Mouse (Mus musculus) heart, adult 2 months (tissue): ENCODE results near the gene Tspan3. TPM values are rescaled to one million over a fixed set of nuclear protein-coding genes. Genes with fewer than 3 reads are reported as not detected.
A peak's percentile ranks its signal among the peaks of the same experiment; 100 is the strongest.

ENCODE experiments used
- DNase-seq, 2 experiments: peaks; one replicate each; pipeline ENCODE4 v3.0.0; 2021
- H3K27ac ChIP-seq: fragments of 200-600 bp; 2 replicates; pipeline ENCODE4 v1.8.1; 2022
- H3K27me3 ChIP-seq: fragments of 200-500 bp; 2 replicates; pipeline ENCODE4 v1.6.1; 2012; ENCODE audit warnings: mild to moderate bottlenecking, low read length, inconsistent platforms, mixed read lengths; ENCODE audit not compliant: control insufficient read depth, insufficient read depth
- H3K36me3 ChIP-seq: fragments of 200-500 bp; 2 replicates; pipeline ENCODE4 v1.6.1; 2012; ENCODE audit warnings: low read length, inconsistent platforms; ENCODE audit not compliant: control insufficient read depth, insufficient read depth
- H3K4me1 ChIP-seq: fragments of 200-500 bp; 2 replicates; pipeline ENCODE4 v1.6.1; 2011; ENCODE audit warnings: low read length; ENCODE audit not compliant: control insufficient read depth, insufficient read depth
- H3K4me3 ChIP-seq: fragments of 200-600 bp; 2 replicates; pipeline ENCODE4 v1.8.1; 2022
- H3K79me2 ChIP-seq: fragments of 200-500 bp; replicated peaks from 2 replicates; pipeline ENCODE4 v1.6.1; 2012; ENCODE audit warnings: mild to moderate bottlenecking, inconsistent platforms, low read length, moderate library complexity, mixed read lengths; ENCODE audit not compliant: control insufficient read depth, insufficient read depth
- H3K9ac ChIP-seq: fragments of 200-500 bp; 2 replicates; pipeline ENCODE4 v1.6.1; 2012; ENCODE audit warnings: low read depth, mild to moderate bottlenecking, control low read depth, inconsistent platforms, low read length, mixed read lengths
- CTCF ChIP-seq: fragments of 200-600 bp; IDR thresholded peaks from 2 replicates; pipeline ENCODE4 v1.8.1; 2022; ENCODE audit warnings: antibody characterized with exemption, mild to moderate bottlenecking, moderate library complexity
- EP300 ChIP-seq: fragments of 200-500 bp; IDR thresholded peaks from 2 replicates; pipeline ENCODE4 v1.6.1; 2011; ENCODE audit warnings: low read depth, low read length, control low read depth; ENCODE audit not compliant: insufficient read depth
- POLR2A ChIP-seq: fragments of 200-500 bp; IDR thresholded peaks from 2 replicates; pipeline ENCODE4 v1.6.1; 2011; ENCODE audit warnings: mild to moderate bottlenecking, low read depth, low read length, control low read depth; ENCODE audit not compliant: insufficient read depth
- WGBS: fragments of 180-500 bp; shearing (Covaris S2); methylation state at CpG from one replicate; pipeline ENCODE4 v1.1.7; 2018; 5-methylcytosine and 5-hydroxymethylcytosine counted together
- intact Hi-C: fragments of 180-260 bp; cut with DNase I; formaldehyde crosslinking; loops from one replicate; pipeline ENCODE4 v1.15.1; 2025
- long read RNA-seq: library from polyadenylated mRNA; stranded (forward); transcript quantifications from one replicate; pipeline ENCODE4 v2.0.0, GENCODE M21; 2021
- polyA plus RNA-seq: library from polyadenylated mRNA; depleted of rRNA; stranded (reverse); fragments of >200 nt; gene quantifications from 2 replicates; pipeline ENCODE4 v1.2.3, GENCODE M21; 2012; rRNA removed
- total RNA-seq, 2 experiments: library from RNA; stranded (reverse); gene quantifications; 2 replicates each; pipeline ENCODE4 v1.2.3; 2021

Tspan3 gene
- total RNA-seq (100 to 1,000 TPM; 182 to 196 TPM), polyA plus RNA-seq (209 and 406 TPM in 2 replicates)
- long read RNA-seq, transcript Tspan3-201 (7 exons, 1,716 nt), result major isoform, 369 of 389 reads
- long read RNA-seq, partial matches to known transcripts, result 2 of 389 reads
- long read RNA-seq, other reads (novel, unspliced or antisense), result 18 of 389 reads

DNA sequence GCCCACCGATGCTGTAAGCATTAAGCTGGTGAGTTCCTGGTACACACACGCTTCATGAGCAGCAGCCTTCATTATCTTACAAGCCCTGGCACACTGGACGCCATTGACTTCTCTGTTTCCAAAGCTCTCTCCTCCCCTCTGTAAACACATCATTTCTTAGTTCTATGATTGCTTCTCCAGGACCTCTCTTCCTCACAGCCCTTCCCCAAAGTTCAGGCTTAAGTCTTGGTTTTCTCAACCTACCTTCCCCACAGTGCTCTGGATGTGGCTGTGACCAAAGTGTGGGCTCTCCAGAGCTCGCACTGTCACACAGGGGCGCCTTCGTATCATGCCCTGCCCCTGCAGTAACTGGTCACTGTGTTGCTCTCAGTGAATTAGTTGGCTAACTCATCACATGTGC lies at the start of gene Tspan3:
TSS of gene Tspan3 (minus strand) at position 101 of the 400 bp plus-strand sequence.
- H3K36me3 ChIP-seq, result no peaks in the 10 kb centered on the region
- H3K27ac ChIP-seq, result no peak within 1 kb of the TSS
- H3K4me1 ChIP-seq, result no peaks in the 10 kb centered on the region
- TF ChIP-seq POLR2A (no peak), EP300 (no peak)
- no peak for DNase-seq
- WGBS, result 96% methylated on average over 6 of the region's 6 CpGs
- no peaks in the 10 kb centered on the region for H3K79me2 ChIP-seq
- no peaks in the 10 kb centered on the region for H3K27me3 ChIP-seq
- no peak within 1 kb of the TSS for H3K9ac ChIP-seq
- intact Hi-C loops, result no loop called here
- H3K4me3 ChIP-seq, result no peak within 1 kb of the TSS

DNA sequence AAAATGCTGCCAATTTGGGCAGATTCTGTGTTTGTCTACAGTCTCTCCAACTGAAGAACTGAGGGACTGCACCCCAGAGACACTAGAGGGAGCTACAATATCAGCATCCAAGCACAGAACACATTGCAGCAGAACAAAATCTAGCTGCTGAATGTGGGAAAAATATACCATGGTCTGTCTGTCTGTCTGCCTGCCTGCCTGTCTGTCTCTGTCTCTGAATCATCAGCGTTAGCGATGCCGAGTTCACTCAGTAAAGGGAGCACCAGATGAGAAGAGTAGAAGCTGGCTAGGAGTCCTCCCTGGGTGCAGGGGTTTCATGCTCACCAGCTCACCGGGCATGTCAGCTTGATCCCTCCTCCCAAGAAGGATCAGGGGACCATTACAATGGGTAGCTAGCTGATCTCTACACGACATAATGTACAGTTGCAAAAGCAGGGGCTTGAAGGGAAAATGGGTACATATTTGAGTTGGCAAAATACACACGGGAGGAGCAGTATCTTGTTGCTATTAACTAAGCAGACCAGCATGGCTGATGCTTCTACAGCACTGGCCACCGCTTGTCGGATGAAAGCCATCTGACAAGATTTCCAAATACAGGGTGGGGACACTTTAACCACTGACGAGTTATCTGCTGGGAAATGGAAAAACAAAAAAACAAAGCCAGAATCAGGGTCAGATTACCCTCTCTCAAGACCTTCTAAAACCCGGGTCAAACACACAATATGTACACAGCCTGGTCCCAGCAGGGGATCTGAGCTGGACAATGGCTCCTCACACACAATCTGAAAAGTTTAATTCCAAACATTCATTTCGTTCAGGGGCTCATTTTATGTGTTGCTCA lies 48.4 kb upstream of the Tspan3 start:
- peak overlapping the region; percentile 44 for H3K27ac ChIP-seq
- intact Hi-C loops, result loop anchor here (1.0 to 5.0 kb wide), 3 partner anchors 293 to 424 kb away; no protein-coding TSS in a partner anchor
- H3K9ac ChIP-seq, result no peak overlapping the region
- TF ChIP-seq POLR2A (no peak), EP300 (no peak), CTCF (peak; percentile 96)
- peak; percentile 49 to 61 for DNase-seq
- WGBS, result 32% methylated on average over 11 of the region's 11 CpGs
- no peaks in the 10 kb centered on the region for H3K27me3 ChIP-seq
- peaks cover 12% of the 10 kb centered on the region for H3K4me1 ChIP-seq
- H3K36me3 ChIP-seq, result peaks cover 8% of the 10 kb centered on the region
- H3K4me3 ChIP-seq, result no peak overlapping the region
- H3K79me2 ChIP-seq, result no peaks in the 10 kb centered on the region; the same call in 1 of the 2 replicates

DNA sequence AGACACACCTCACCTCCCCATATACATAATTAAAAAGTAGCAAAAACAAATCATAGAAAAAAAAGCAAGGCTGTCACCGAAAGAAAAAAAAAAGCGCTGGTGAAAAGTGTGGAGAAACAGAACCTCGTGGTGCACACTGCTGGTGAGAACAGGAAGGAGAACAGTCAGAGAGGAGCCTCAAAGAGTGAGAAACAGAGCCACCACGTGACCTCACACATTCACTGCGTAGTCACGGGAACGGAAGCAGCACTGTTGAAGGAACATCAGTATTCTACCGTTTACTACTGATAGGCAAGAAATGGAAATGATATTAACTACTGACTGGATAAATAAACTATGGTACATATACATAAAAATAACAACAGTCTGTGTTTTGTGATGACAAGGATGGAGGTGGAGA lies 43.5 kb upstream of the Tspan3 start:
- H3K79me2 ChIP-seq, result no peaks in the 10 kb centered on the region
- no peak overlapping the region for H3K4me3 ChIP-seq
- intact Hi-C loops, result no loop called here
- H3K27ac ChIP-seq, result no peak overlapping the region
- 79% methylated on average over 8 of the region's 8 CpGs for WGBS
- H3K36me3 ChIP-seq, result no peaks in the 10 kb centered on the region
- DNase-seq, result no peak
- no peak overlapping the region for H3K9ac ChIP-seq
- H3K4me1 ChIP-seq, result peaks cover 3% of the 10 kb centered on the region
- TF ChIP-seq EP300, result no peak
- TF ChIP-seq CTCF, result no peak
- TF ChIP-seq POLR2A, result no peak
- no peaks in the 10 kb centered on the region for H3K27me3 ChIP-seq

DNA sequence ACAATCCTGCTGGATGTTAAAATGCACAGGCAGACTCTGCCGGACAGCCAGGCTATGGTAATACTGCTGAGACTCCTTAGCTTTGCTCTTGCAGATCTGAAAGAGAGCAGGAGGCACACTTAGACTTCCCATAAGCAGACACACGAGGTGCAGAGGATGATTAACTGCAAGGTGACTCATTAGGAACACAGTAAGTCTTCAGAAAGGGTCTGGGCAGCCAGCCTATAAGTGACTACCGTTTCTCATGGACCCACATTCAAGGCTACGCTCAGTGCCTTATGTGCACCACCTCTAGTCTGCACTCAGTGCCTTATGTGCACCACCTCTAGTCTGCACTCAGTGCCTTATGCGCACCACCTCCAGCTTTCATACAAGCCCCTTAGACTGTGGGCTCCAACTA lies 42.2 kb upstream of the Tspan3 start:
- H3K36me3 ChIP-seq, result no peaks in the 10 kb centered on the region
- intact Hi-C loops, result no loop called here
- 75% methylated on average over 5 of the region's 5 CpGs for WGBS
- H3K27me3 ChIP-seq, result no peaks in the 10 kb centered on the region
- H3K27ac ChIP-seq, result no peak overlapping the region
- DNase-seq, result no peak
- no peaks in the 10 kb centered on the region for H3K79me2 ChIP-seq
- H3K4me3 ChIP-seq, result no peak overlapping the region
- H3K9ac ChIP-seq, result no peak overlapping the region
- TF ChIP-seq EP300 (no peak), POLR2A (no peak), CTCF (no peak)
- no peaks in the 10 kb centered on the region for H3K4me1 ChIP-seq

DNA sequence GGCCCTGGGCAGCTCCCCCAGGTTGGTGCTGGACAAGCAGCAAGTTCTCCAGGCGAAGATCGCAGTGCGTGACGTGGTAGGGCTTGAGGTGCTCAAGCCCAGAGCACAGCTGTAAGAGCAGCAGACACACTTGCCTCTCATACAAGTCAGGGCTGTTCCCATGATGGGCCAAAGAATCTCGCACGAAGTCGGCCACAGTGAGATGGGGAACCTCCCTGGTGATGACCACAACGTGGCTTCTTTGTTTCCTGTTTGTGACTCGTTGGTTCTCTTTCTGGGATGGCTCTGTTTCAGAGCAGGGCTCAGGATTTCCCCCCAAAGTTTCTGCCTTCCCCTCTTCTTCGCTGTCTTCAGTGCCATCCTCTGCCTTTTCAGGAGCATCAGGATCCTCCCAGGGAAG lies 41.8 kb upstream of the Tspan3 start:
- intact Hi-C loops, result no loop called here
- no peaks in the 10 kb centered on the region for H3K36me3 ChIP-seq
- H3K27ac ChIP-seq, result no peak overlapping the region
- no peak for TF ChIP-seq EP300
- no peak overlapping the region for H3K4me3 ChIP-seq
- H3K4me1 ChIP-seq, result no peaks in the 10 kb centered on the region
- WGBS, result 82% methylated on average over 10 of the region's 10 CpGs
- no peak overlapping the region for H3K9ac ChIP-seq
- no peaks in the 10 kb centered on the region for H3K79me2 ChIP-seq
- no peaks in the 10 kb centered on the region for H3K27me3 ChIP-seq
- DNase-seq, result peak in 1 of 2 experiments; percentile 21

DNA sequence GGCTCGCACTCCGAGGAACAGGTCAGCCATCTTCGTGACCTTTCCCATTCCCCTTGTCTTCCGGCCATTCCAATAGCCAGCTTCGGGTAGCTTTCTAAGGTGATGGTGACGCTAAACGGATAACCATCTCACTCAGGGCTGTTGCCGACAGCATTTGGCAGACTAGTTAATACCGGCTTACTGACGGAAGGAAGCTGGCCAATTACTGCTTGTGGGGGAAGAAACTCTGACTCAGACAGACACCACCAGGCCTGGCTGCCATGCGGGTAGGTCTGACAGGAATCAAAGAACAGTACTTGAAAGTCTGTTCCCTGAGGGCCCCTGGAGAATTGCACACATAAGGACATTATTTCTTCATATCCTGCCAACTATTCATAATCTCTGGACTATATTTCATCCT lies 40.1 kb upstream of the Tspan3 start:
- no peak for DNase-seq
- Histone ChIP-seq H3K27me3 (no peaks in the 10 kb centered on the region), H3K79me2 (no peaks in the 10 kb centered on the region), H3K36me3 (no peaks in the 10 kb centered on the region), H3K9ac (no peak overlapping the region), H3K27ac (no peak overlapping the region), H3K4me1 (peaks cover 3% of the 10 kb centered on the region), H3K4me3 (no peak overlapping the region)
- TF ChIP-seq EP300, result no peak
- TF ChIP-seq POLR2A, result no peak
- no peak for TF ChIP-seq CTCF
- intact Hi-C loops, result no loop called here
- 68% methylated on average over 11 of the region's 11 CpGs for WGBS
